Mouse (Mus musculus): ENCODE data around the gene Ccz1. TPM values are rescaled to one million over a fixed set of nuclear protein-coding genes. Genes with fewer than 3 reads are reported as not detected.

Ccz1 gene
- polyA plus RNA-seq, 1 experiment from 2014 or later, result 123 TPM

- Histone ChIP-seq H3K4me1 (ENCODE audit: control insufficient read depth, insufficient read depth, low read length) (no peaks in the 10 kb centered on the region), H3K27me3 (ENCODE audit: control insufficient read depth, insufficient read depth, low read length) (no peaks in the 10 kb centered on the region), H3K9ac (ENCODE audit: low read length) (no peak overlapping the region), H3K36me3 (ENCODE audit: control insufficient read depth, insufficient read depth, low read length) (peaks cover 27% of the 10 kb centered on the region), H3K4me2 (ENCODE audit: low read depth) (no peak overlapping the region), H3K9me3 (ENCODE audit: control insufficient read depth, low read length) (no peaks in the 10 kb centered on the region), H3K4me3 (ENCODE audit: low read depth, low read length) (no peak overlapping the region), H3K27ac (ENCODE audit: low read depth, low read length) (no peak overlapping the region)
- ATAC-seq (ENCODE audit: insufficient read depth, low FRiP score, low TSS enrichment) (no peak), DNase-seq (ENCODE audit: low spot score) (no peak)
- 94% methylated on average over 15 of the region's 15 CpGs for WGBS
Observed at GRCm38 (mm10) chr5:144002461-144003192, 12.1 kb downstream of the Ccz1 start.

GRCm38 (mm10) chr5:143999409-143999808 is 15.3 kb downstream of the Ccz1 start:
- WGBS, result 93% methylated on average over 1 of the region's 1 CpGs
- Histone ChIP-seq H3K9me3 (ENCODE audit: control insufficient read depth, low read length) (no peaks in the 10 kb centered on the region), H3K4me1 (ENCODE audit: control insufficient read depth, insufficient read depth, low read length) (no peaks in the 10 kb centered on the region), H3K4me3 (ENCODE audit: low read depth, low read length) (no peak overlapping the region), H3K36me3 (ENCODE audit: control insufficient read depth, insufficient read depth, low read length) (peaks cover 33% of the 10 kb centered on the region), H3K4me2 (ENCODE audit: low read depth) (no peak overlapping the region), H3K9ac (ENCODE audit: low read length) (no peak overlapping the region), H3K27me3 (ENCODE audit: control insufficient read depth, insufficient read depth, low read length) (no peaks in the 10 kb centered on the region), H3K27ac (ENCODE audit: low read depth, low read length) (no peak overlapping the region)
- DNase-seq (ENCODE audit: low spot score) (no peak), ATAC-seq (ENCODE audit: insufficient read depth, low FRiP score, low TSS enrichment) (no peak)

- no peak for ATAC-seq (ENCODE audit: insufficient read depth, low FRiP score, low TSS enrichment)
- peaks cover 24% of the 10 kb centered on the region for H3K36me3 ChIP-seq (ENCODE audit: control insufficient read depth, insufficient read depth, low read length)
Observed at GRCm38 (mm10) chr5:143994632-143995365, 19.9 kb downstream of the Ccz1 start.

GRCm38 (mm10) chr5:143993849-143994248 is 20.8 kb downstream of the Ccz1 start:
- WGBS, result 98% methylated on average over 5 of the region's 5 CpGs
- Histone ChIP-seq H3K4me2 (ENCODE audit: low read depth) (no peak overlapping the region), H3K4me1 (ENCODE audit: control insufficient read depth, insufficient read depth, low read length) (no peaks in the 10 kb centered on the region), H3K4me3 (ENCODE audit: low read depth, low read length) (no peak overlapping the region), H3K27ac (ENCODE audit: low read depth, low read length) (no peak overlapping the region), H3K27me3 (ENCODE audit: control insufficient read depth, insufficient read depth, low read length) (no peaks in the 10 kb centered on the region), H3K9ac (ENCODE audit: low read length) (no peak overlapping the region), H3K36me3 (ENCODE audit: control insufficient read depth, insufficient read depth, low read length) (peaks cover 22% of the 10 kb centered on the region), H3K9me3 (ENCODE audit: control insufficient read depth, low read length) (no peaks in the 10 kb centered on the region)
- ATAC-seq (ENCODE audit: insufficient read depth, low FRiP score, low TSS enrichment) (no peak), DNase-seq (ENCODE audit: low spot score) (no peak)

More at GRCm38 (mm10) chr5:143994632-143995365, 19.9 kb downstream of the Ccz1 start:
- no peak for DNase-seq (ENCODE audit: low spot score)
- Histone ChIP-seq H3K4me3 (ENCODE audit: low read depth, low read length) (no peak overlapping the region), H3K9me3 (ENCODE audit: control insufficient read depth, low read length) (no peaks in the 10 kb centered on the region), H3K4me1 (ENCODE audit: control insufficient read depth, insufficient read depth, low read length) (no peaks in the 10 kb centered on the region), H3K27me3 (ENCODE audit: control insufficient read depth, insufficient read depth, low read length) (no peaks in the 10 kb centered on the region), H3K27ac (ENCODE audit: low read depth, low read length) (no peak overlapping the region), H3K4me2 (ENCODE audit: low read depth) (no peak overlapping the region), H3K9ac (ENCODE audit: low read length) (no peak overlapping the region)
- WGBS, result 68% methylated on average over 11 of the region's 11 CpGs

GRCm38 (mm10) chr5:143993260-143993659 is 21.4 kb downstream of the Ccz1 start:
- H3K27ac ChIP-seq (ENCODE audit: low read depth, low read length), result no peak overlapping the region
- no peaks in the 10 kb centered on the region for H3K27me3 ChIP-seq (ENCODE audit: control insufficient read depth, insufficient read depth, low read length)
- H3K9me3 ChIP-seq (ENCODE audit: control insufficient read depth, low read length), result no peaks in the 10 kb centered on the region
- H3K4me1 ChIP-seq (ENCODE audit: control insufficient read depth, insufficient read depth, low read length), result no peaks in the 10 kb centered on the region
- DNase-seq (ENCODE audit: low spot score) (no peak), ATAC-seq (ENCODE audit: insufficient read depth, low FRiP score, low TSS enrichment) (no peak)
- no peak overlapping the region for H3K4me3 ChIP-seq (ENCODE audit: low read depth, low read length)
- WGBS, result 92% methylated on average over 8 of the region's 8 CpGs
- peaks cover 21% of the 10 kb centered on the region for H3K36me3 ChIP-seq (ENCODE audit: control insufficient read depth, insufficient read depth, low read length)
- H3K9ac ChIP-seq (ENCODE audit: low read length), result no peak overlapping the region
- H3K4me2 ChIP-seq (ENCODE audit: low read depth), result no peak overlapping the region

GRCm38 (mm10) chr5:143992661-143993060 is 22.0 kb downstream of the Ccz1 start:
- ATAC-seq (ENCODE audit: insufficient read depth, low FRiP score, low TSS enrichment), result no peak
- WGBS, result 89% methylated on average over 10 of the region's 10 CpGs

GRCm38 (mm10) chr5:143990086-143990485 is 24.6 kb downstream of the Ccz1 start:
- H3K9ac ChIP-seq (ENCODE audit: low read length), result no peak overlapping the region
- H3K4me1 ChIP-seq (ENCODE audit: control insufficient read depth, insufficient read depth, low read length), result no peaks in the 10 kb centered on the region
- H3K27me3 ChIP-seq (ENCODE audit: control insufficient read depth, insufficient read depth, low read length), result no peaks in the 10 kb centered on the region
- no peak overlapping the region for H3K4me3 ChIP-seq (ENCODE audit: low read depth, low read length)
- peaks cover 18% of the 10 kb centered on the region for H3K36me3 ChIP-seq (ENCODE audit: control insufficient read depth, insufficient read depth, low read length)
- no peak overlapping the region for H3K27ac ChIP-seq (ENCODE audit: low read depth, low read length)
- ATAC-seq (ENCODE audit: insufficient read depth, low FRiP score, low TSS enrichment) (no peak), DNase-seq (ENCODE audit: low spot score) (no peak)
- 95% methylated on average over 11 of the region's 11 CpGs for WGBS
- H3K4me2 ChIP-seq (ENCODE audit: low read depth), result no peak overlapping the region
- no peaks in the 10 kb centered on the region for H3K9me3 ChIP-seq (ENCODE audit: control insufficient read depth, low read length)

More at GRCm38 (mm10) chr5:143992661-143993060, 22.0 kb downstream of the Ccz1 start:
- no peak for DNase-seq (ENCODE audit: low spot score)
- Histone ChIP-seq H3K4me3 (ENCODE audit: low read depth, low read length) (no peak overlapping the region), H3K27ac (ENCODE audit: low read depth, low read length) (no peak overlapping the region), H3K4me2 (ENCODE audit: low read depth) (no peak overlapping the region), H3K27me3 (ENCODE audit: control insufficient read depth, insufficient read depth, low read length) (no peaks in the 10 kb centered on the region), H3K9me3 (ENCODE audit: control insufficient read depth, low read length) (no peaks in the 10 kb centered on the region), H3K4me1 (ENCODE audit: control insufficient read depth, insufficient read depth, low read length) (no peaks in the 10 kb centered on the region), H3K9ac (ENCODE audit: low read length) (no peak overlapping the region), H3K36me3 (ENCODE audit: control insufficient read depth, insufficient read depth, low read length) (peaks cover 18% of the 10 kb centered on the region)

- peaks cover 18% of the 10 kb centered on the region for H3K36me3 ChIP-seq (ENCODE audit: control insufficient read depth, insufficient read depth, low read length)
- no peak for DNase-seq (ENCODE audit: low spot score)
- H3K4me2 ChIP-seq (ENCODE audit: low read depth), result no peak overlapping the region
- WGBS, result 83% methylated on average over 4 of the region's 4 CpGs
- no peak overlapping the region for H3K9ac ChIP-seq (ENCODE audit: low read length)
- no peaks in the 10 kb centered on the region for H3K9me3 ChIP-seq (ENCODE audit: control insufficient read depth, low read length)
- no peak overlapping the region for H3K27ac ChIP-seq (ENCODE audit: low read depth, low read length)
- ATAC-seq (ENCODE audit: insufficient read depth, low FRiP score, low TSS enrichment), result no peak
- no peaks in the 10 kb centered on the region for H3K4me1 ChIP-seq (ENCODE audit: control insufficient read depth, insufficient read depth, low read length)
- no peaks in the 10 kb centered on the region for H3K27me3 ChIP-seq (ENCODE audit: control insufficient read depth, insufficient read depth, low read length)
- no peak overlapping the region for H3K4me3 ChIP-seq (ENCODE audit: low read depth, low read length)
Observed at GRCm38 (mm10) chr5:143989046-143989445, 25.6 kb downstream of the Ccz1 start.

- H3K4me1 ChIP-seq (ENCODE audit: control insufficient read depth, insufficient read depth, low read length), result no peaks in the 10 kb centered on the region
- ATAC-seq (ENCODE audit: insufficient read depth, low FRiP score, low TSS enrichment) (no peak), DNase-seq (ENCODE audit: low spot score) (no peak)
- H3K4me3 ChIP-seq (ENCODE audit: low read depth, low read length), result no peak overlapping the region
- no peak overlapping the region for H3K4me2 ChIP-seq (ENCODE audit: low read depth)
- peaks cover 18% of the 10 kb centered on the region for H3K36me3 ChIP-seq (ENCODE audit: control insufficient read depth, insufficient read depth, low read length)
- H3K27ac ChIP-seq (ENCODE audit: low read depth, low read length), result no peak overlapping the region
- H3K9ac ChIP-seq (ENCODE audit: low read length), result no peak overlapping the region
- 93% methylated on average over 3 of the region's 3 CpGs for WGBS
- no peaks in the 10 kb centered on the region for H3K27me3 ChIP-seq (ENCODE audit: control insufficient read depth, insufficient read depth, low read length)
- no peaks in the 10 kb centered on the region for H3K9me3 ChIP-seq (ENCODE audit: control insufficient read depth, low read length)
Observed at GRCm38 (mm10) chr5:143987596-143987995, 27.1 kb downstream of the Ccz1 start.

Measured in neural tube, embryonic 11.5 days (tissue).